Mouse (Mus musculus) E14TG2a.4 (cell line): ENCODE results near the gene Klhl23.
A peak's percentile ranks its signal among the peaks of the same experiment; 100 is the strongest.

ENCODE experiments used
- H3K27me3 ChIP-seq: 2 replicates; pipeline ENCODE4 v1.6.1; 2014; ENCODE audit warnings: low read length, control low read depth; ENCODE audit not compliant: insufficient read depth
- H3K36me3 ChIP-seq: 2 replicates; pipeline ENCODE4 v1.6.1; 2014; ENCODE audit warnings: low read length, control low read depth; ENCODE audit not compliant: insufficient read depth
- H3K4me1 ChIP-seq: replicated peaks from 2 replicates; pipeline ENCODE4 v1.6.1; 2014; ENCODE audit warnings: low read depth, low read length, control low read depth
- H3K4me3 ChIP-seq: replicated peaks from 2 replicates; pipeline ENCODE4 v1.5.1; 2014; ENCODE audit warnings: mild to moderate bottlenecking, low read length
- H3K9me3 ChIP-seq: 2 replicates; pipeline ENCODE4 v1.6.1; 2014; ENCODE audit warnings: low read length, control low read depth
- CTCF ChIP-seq: conservative IDR thresholded peaks from 2 replicates; pipeline ENCODE4 v1.5.1; 2014; ENCODE audit warnings: low read length
- NANOG ChIP-seq: IDR thresholded peaks from 2 replicates; pipeline ENCODE4 v1.6.1; 2014; ENCODE audit warnings: borderline replicate concordance, low read length, mixed read lengths
- POU5F1 ChIP-seq: IDR thresholded peaks from 2 replicates; pipeline ENCODE4 v1.6.1; 2014; ENCODE audit warnings: low read length, borderline replicate concordance

Gene Klhl23

DNA sequence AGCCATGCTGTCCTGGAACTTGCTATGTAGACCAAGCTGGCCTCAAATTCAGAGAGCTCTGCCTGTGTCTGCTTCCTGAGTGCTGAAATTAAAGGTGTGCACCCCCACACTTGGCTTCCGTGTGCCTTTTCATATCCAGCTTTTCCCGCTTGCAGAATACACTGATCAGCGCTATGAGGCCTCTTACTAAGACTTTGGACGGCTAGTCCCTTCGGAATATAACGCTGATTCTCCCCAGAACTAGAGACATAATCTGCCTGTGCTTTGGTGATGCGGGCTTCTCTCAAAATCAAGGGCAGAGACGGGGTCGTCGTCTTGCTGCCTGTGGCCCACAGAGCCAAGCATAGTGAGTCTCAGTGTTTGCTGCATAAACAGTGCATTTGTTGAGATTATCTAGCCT lies 4.2 kb downstream of the Klhl23 start:
- no peaks in the 10 kb centered on the region for H3K9me3 ChIP-seq
- no peaks in the 10 kb centered on the region for H3K36me3 ChIP-seq
- peaks cover 24% of the 10 kb centered on the region for H3K4me1 ChIP-seq
- peaks cover 33% of the 10 kb centered on the region for H3K27me3 ChIP-seq
- no peak overlapping the region for H3K4me3 ChIP-seq
- no peak for TF ChIP-seq POU5F1
- TF ChIP-seq NANOG = no peak
- TF ChIP-seq CTCF = no peak

DNA sequence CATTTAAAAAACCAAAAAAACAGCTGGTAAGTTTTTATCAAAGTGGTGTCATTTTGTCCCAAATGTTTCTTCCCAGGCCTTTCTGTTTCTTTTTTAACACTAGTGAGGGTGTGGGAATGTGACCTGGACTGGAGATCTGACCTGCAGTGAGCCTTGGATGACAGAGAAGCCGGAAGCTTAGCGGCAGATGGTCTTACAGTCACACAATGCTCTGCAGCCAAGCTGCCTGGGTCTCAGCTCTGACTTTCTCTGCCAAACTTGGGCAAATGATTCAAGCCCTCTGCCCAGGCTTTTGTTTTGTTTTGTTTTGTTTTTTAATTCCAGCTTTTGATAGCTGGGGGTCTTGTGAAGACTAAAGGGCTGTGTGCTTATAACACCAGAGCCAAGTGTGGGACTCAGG lies 4.6 kb downstream of the Klhl23 start:
- peaks cover 24% of the 10 kb centered on the region for H3K4me1 ChIP-seq
- TF ChIP-seq NANOG (no peak), POU5F1 (no peak), CTCF (no peak)
- H3K9me3 ChIP-seq = no peaks in the 10 kb centered on the region
- peaks cover 29% of the 10 kb centered on the region for H3K27me3 ChIP-seq
- no peaks in the 10 kb centered on the region for H3K36me3 ChIP-seq
- H3K4me3 ChIP-seq = no peak overlapping the region

DNA sequence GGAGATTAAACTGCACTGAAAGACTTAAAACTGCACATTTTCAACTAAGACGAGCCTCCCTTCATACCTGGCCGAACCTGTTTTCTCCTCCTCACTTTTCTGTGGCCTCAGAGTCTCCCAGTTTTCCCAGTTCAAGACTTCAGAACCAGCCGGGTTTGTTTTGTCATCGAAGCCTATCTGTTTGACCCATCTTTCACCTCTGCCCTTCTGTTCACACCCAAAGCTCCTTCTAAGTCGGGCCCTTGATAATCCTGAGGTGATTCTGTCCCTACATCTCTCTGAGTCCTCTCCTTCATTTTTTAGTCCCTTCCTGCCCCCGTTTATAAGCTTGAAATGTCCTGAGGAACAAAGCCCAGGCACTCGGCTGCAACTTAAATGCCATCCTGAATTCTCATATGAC lies 6.3 kb downstream of the Klhl23 start:
- no peak overlapping the region for H3K4me3 ChIP-seq
- H3K4me1 ChIP-seq = peaks cover 14% of the 10 kb centered on the region
- H3K36me3 ChIP-seq = no peaks in the 10 kb centered on the region
- H3K9me3 ChIP-seq = no peaks in the 10 kb centered on the region
- peaks cover 17% of the 10 kb centered on the region for H3K27me3 ChIP-seq
- no peak for TF ChIP-seq POU5F1
- TF ChIP-seq CTCF = no peak
- no peak for TF ChIP-seq NANOG

DNA sequence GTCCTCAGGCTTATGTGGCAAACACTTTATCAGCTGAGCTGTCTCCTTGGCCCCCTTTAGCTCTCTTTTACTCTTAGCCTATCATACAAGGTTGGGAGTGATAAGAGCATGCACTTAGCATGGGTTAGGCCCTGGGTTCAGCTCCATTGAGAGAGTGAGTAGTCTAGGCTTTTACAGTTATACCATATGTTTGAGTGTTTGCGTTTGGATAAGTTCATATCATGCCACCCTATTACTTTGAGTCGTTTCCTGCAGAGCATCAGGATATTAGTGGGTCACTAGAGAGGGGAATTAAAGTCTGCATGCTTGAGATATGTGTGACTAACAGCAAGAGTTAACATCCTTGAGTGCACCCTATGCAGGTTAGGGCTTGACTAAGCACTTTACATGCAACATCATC lies 7.9 kb downstream of the Klhl23 start:
- Histone ChIP-seq H3K27me3 (peaks cover 6% of the 10 kb centered on the region), H3K4me1 (peaks cover 8% of the 10 kb centered on the region), H3K36me3 (no peaks in the 10 kb centered on the region), H3K4me3 (no peak overlapping the region), H3K9me3 (no peaks in the 10 kb centered on the region)
- TF ChIP-seq POU5F1 (no peak), NANOG (no peak), CTCF (no peak)

DNA sequence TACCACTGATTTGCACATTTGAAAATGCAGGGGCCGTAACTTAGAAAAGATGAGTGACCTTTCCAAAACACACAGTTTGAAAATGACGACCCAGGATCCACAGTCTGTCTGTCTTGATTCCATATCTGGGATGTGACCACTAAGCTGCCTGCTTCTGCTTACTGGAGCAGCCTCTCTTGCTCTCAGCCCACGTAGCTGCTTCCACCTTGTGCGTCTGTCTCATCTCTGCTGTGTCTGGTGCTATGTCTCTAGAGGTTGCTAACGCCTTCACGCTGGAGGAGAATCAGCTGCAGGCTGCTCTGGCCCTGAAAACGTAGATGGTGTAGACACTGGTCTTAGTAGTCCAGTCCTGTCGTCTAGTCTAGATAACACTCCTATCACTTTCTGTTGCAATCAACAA lies 8.4 kb downstream of the Klhl23 start:
- Histone ChIP-seq H3K4me1 (peaks cover 8% of the 10 kb centered on the region), H3K9me3 (no peaks in the 10 kb centered on the region), H3K36me3 (no peaks in the 10 kb centered on the region), H3K4me3 (no peak overlapping the region), H3K27me3 (peaks cover 2% of the 10 kb centered on the region)
- TF ChIP-seq NANOG (no peak), POU5F1 (no peak), CTCF (no peak)

DNA sequence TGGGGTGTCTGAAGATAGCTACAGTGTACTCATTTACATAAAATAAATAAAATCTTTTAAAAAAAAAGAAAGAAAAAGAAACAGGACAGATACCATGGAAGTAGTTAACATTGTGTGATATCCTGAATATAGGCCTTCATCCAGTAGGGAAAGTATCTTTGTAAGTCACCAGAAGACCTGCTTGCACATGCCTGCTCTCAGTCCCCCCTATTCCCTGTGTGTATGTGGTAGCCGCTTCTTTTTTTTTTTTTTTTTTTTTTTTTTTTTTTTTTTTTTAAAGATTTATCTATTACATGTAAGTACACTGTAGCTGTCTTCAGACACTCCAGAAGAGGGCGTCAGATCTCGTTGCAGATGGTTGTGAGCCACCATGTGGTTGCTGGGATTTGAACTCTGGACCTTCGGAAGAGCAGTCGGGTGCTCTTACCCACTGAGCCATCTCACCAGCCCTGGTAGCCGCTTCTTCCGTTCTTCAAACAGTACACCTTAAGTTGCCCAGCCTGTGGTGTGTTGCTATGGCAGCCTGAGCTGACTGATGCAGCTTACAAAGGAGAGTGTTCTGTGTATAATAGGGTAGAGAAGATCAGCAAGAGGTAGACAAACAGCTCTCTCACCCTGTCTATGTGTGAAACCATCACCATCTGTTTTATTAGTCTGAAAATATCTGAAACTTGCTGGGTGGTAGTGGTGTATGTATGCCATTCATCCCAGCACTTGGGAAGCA lies 15.7 kb downstream of the Klhl23 start:
- H3K27me3 ChIP-seq = no peaks in the 10 kb centered on the region
- H3K4me1 ChIP-seq = no peaks in the 10 kb centered on the region
- no peak overlapping the region for H3K4me3 ChIP-seq
- no peaks in the 10 kb centered on the region for H3K9me3 ChIP-seq
- no peaks in the 10 kb centered on the region for H3K36me3 ChIP-seq
- TF ChIP-seq NANOG (no peak), POU5F1 (no peak)

DNA sequence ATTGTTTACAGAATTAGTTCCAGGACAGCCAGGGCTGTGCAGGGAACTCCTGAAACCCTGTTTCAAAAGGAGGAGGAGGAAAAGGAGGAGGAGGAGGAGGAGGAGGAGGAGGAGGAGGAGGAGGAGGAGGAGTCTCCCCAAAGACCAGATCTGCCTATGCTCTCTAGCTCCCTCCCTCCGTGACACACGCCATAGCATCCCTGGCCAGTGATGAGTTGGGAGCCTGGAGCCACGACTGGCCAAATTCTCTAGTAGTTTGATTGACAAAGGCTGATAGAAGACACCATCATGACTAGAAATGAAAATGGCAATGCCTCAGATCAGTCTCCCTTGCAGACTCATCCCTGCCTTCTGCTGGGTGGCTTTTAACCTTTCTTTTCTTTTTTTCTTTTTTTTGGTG lies 16.3 kb downstream of the Klhl23 start:
- TF ChIP-seq NANOG (no peak), POU5F1 (no peak), CTCF (peak; percentile 27)
- no peaks in the 10 kb centered on the region for H3K4me1 ChIP-seq
- no peaks in the 10 kb centered on the region for H3K27me3 ChIP-seq
- H3K36me3 ChIP-seq = no peaks in the 10 kb centered on the region
- no peaks in the 10 kb centered on the region for H3K9me3 ChIP-seq
- no peak overlapping the region for H3K4me3 ChIP-seq

DNA sequence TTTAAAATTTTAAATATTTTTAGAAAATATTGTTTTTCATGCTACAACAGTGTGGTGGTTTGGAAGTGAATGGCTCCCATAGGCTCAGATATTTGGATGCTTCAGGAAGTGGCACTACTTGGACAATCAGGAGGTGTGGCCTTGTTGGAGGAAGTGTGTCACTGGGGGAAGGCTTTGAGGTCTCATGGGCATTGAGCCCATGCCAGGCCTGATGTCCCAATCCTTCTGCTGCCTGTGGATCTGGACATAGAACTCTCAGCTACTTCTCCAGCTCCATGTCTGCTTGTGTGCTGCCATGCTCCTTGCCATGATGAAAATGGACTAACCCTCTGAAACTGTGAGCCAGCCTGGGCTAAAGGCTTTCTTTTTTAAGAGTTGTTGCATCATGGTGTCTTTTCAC lies 17.0 kb downstream of the Klhl23 start:
- no peak overlapping the region for H3K4me3 ChIP-seq
- no peaks in the 10 kb centered on the region for H3K9me3 ChIP-seq
- H3K36me3 ChIP-seq = no peaks in the 10 kb centered on the region
- TF ChIP-seq NANOG (no peak), CTCF (no peak)
- no peaks in the 10 kb centered on the region for H3K27me3 ChIP-seq
- no peaks in the 10 kb centered on the region for H3K4me1 ChIP-seq

DNA sequence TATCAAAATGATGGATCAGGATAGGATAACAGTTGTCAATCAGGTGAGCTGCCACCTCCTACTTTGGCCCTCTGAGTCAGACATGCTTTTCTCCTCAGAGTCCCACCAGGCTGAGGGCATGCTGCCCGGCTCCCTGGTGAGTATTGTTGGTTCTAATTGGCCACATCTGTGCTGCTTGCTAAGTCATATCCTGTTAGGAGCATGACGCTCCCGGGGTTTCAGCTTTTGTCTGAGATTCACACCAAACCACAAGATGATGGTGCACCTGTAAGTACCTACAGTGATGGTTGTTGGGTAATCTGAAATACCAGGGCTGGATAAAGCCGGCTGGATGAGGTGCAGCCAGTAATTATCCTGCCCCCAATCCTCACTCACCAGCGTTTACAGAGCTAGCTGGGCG lies 18.5 kb downstream of the Klhl23 start:
- no peaks in the 10 kb centered on the region for H3K9me3 ChIP-seq
- no peaks in the 10 kb centered on the region for H3K36me3 ChIP-seq
- no peaks in the 10 kb centered on the region for H3K4me1 ChIP-seq
- no peak for TF ChIP-seq NANOG
- TF ChIP-seq POU5F1 = no peak
- no peak for TF ChIP-seq CTCF
- H3K4me3 ChIP-seq = no peak overlapping the region
- no peaks in the 10 kb centered on the region for H3K27me3 ChIP-seq
